Mouse (Mus musculus) E14TG2a.4 (cell line): ENCODE data around the gene B3gnt3.
"Not testable (repeated sequence)": the region's sequence is repeated elsewhere in the genome, so short reads cannot be mapped to it uniquely, and the experiment has no call there.

Experiments used
- H3K27me3 ChIP-seq: 2 replicates; pipeline ENCODE4 v1.6.1; 2014; ENCODE audit warnings: low read length, control low read depth; ENCODE audit not compliant: insufficient read depth
- H3K36me3 ChIP-seq: 2 replicates; pipeline ENCODE4 v1.6.1; 2014; ENCODE audit warnings: low read length, control low read depth; ENCODE audit not compliant: insufficient read depth
- H3K4me1 ChIP-seq: replicated peaks from 2 replicates; pipeline ENCODE4 v1.6.1; 2014; ENCODE audit warnings: low read depth, low read length, control low read depth
- H3K4me3 ChIP-seq: replicated peaks from 2 replicates; pipeline ENCODE4 v1.5.1; 2014; ENCODE audit warnings: mild to moderate bottlenecking, low read length
- H3K9me3 ChIP-seq: 2 replicates; pipeline ENCODE4 v1.6.1; 2014; ENCODE audit warnings: low read length, control low read depth
- CTCF ChIP-seq: conservative IDR thresholded peaks from 2 replicates; pipeline ENCODE4 v1.5.1; 2014; ENCODE audit warnings: low read length
- NANOG ChIP-seq: IDR thresholded peaks from 2 replicates; pipeline ENCODE4 v1.6.1; 2014; ENCODE audit warnings: borderline replicate concordance, low read length, mixed read lengths
- POU5F1 ChIP-seq: IDR thresholded peaks from 2 replicates; pipeline ENCODE4 v1.6.1; 2014; ENCODE audit warnings: low read length, borderline replicate concordance

Gene B3gnt3

DNA sequence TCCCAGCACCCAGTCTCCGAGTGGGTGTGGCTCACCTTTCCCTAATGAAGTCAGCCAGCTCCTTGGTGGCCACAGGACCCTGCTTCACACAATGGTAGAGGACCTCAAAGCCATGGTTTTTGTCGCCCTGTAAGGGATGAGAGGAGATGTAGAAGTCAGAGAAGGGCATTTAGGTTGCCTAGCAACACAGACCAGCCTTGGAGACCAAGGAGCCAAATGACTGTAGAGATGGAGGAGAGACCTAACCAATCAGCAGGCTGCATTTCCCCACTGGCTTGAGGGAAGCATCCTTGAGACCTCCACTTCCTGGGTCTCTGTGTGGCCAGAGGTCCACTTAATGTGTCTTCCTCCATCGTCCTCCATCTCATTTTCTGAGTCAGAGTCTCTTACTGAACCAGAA, 16.7 kb upstream of the B3gnt3 start:
- H3K4me1 ChIP-seq, result peaks cover 50% of the 10 kb centered on the region
- H3K4me3 ChIP-seq, result no peak overlapping the region
- H3K36me3 ChIP-seq, result peaks cover 62% of the 10 kb centered on the region
- no peaks in the 10 kb centered on the region for H3K9me3 ChIP-seq
- H3K27me3 ChIP-seq, result no peaks in the 10 kb centered on the region
- no peak for TF ChIP-seq CTCF
- no peak for TF ChIP-seq POU5F1
- TF ChIP-seq NANOG, result no peak

DNA sequence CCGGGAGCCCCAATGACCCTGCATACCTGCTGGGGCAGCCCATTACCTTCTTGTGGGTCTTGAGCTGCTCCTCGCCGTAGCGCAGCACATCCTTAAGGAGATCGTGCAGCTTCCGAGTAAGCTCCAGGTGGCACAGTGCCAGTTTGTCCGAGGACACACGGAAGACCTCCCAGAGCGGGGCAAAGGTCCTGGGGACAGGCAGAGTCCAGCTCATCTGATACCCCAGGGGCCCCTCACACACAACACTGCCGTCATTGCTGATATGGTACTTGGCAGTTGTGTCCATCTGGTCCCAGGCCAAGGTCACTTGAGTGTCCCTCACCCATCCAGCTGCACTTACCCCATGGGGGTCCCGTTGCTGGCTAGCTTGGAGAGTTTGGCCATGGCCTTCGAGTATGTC, 15.5 kb upstream of the B3gnt3 start:
- H3K9me3 ChIP-seq, result no peaks in the 10 kb centered on the region
- peaks cover 54% of the 10 kb centered on the region for H3K4me1 ChIP-seq
- TF ChIP-seq POU5F1 (no peak), NANOG (no peak), CTCF (no peak)
- H3K27me3 ChIP-seq, result no peaks in the 10 kb centered on the region
- peaks cover 70% of the 10 kb centered on the region for H3K36me3 ChIP-seq
- peak overlapping the region; percentile 50; the same call in 1 of the 2 replicates for H3K4me3 ChIP-seq

DNA sequence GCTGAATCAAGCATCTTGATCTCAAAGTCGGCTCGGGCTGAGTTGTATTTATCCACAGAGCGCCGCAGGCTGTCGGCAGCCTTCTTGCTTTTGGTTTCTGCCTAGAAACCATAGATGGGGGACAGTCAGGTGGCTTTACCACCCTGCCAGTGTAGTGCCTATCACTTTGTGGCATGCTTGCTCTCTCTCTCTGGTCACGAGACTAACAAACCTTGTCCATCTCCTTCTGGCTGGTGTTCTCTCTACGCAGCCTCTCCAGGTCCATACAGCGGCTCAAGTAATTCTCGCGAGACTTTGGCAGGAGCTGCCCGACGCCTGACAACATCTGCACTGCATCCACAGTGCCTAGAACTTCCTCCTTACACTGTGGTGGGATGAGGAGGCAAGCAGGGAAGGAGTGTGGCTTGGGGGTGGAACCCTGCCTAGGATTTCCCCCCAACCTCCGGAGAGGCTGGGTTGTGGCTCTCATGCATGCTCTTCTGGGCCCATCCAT, 15.0 kb upstream of the B3gnt3 start:
- Histone ChIP-seq H3K9me3 (no peaks in the 10 kb centered on the region), H3K4me3 (peak overlapping the region; percentile 50)

DNA sequence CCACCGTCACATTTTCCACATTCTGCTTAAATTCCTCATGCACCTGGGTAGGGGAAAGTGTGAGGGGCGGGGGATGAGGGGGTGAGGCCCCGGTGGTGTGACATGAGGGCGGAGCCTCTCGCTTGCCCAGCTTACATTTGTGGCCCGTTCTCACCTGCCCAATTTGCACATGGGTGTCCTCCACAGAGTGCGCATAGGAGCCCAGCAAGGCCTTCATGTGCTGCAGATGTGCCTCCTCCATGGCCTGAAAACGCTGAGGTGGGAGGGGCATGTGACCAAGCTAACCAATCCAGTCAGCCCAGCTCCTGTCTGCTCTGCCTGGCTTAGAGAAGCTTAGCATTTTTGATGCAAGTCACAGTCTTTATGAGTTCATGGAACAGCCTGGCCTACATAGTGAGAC, 13.9 kb upstream of the B3gnt3 start:
- Histone ChIP-seq H3K4me1 (peaks cover 61% of the 10 kb centered on the region), H3K27me3 (no peaks in the 10 kb centered on the region), H3K9me3 (no peaks in the 10 kb centered on the region), H3K36me3 (peaks cover 76% of the 10 kb centered on the region), H3K4me3 (peak overlapping the region; percentile 26; the same call in 1 of the 2 replicates)
- TF ChIP-seq POU5F1 (no peak), CTCF (no peak), NANOG (no peak)

More for the DNA sequence above, 15.0 kb upstream of the B3gnt3 start:
- H3K27me3 ChIP-seq, result no peaks in the 10 kb centered on the region
- TF ChIP-seq POU5F1, result no peak
- no peak for TF ChIP-seq NANOG
- TF ChIP-seq CTCF, result no peak
- peaks cover 74% of the 10 kb centered on the region for H3K36me3 ChIP-seq
- peaks cover 59% of the 10 kb centered on the region for H3K4me1 ChIP-seq

DNA sequence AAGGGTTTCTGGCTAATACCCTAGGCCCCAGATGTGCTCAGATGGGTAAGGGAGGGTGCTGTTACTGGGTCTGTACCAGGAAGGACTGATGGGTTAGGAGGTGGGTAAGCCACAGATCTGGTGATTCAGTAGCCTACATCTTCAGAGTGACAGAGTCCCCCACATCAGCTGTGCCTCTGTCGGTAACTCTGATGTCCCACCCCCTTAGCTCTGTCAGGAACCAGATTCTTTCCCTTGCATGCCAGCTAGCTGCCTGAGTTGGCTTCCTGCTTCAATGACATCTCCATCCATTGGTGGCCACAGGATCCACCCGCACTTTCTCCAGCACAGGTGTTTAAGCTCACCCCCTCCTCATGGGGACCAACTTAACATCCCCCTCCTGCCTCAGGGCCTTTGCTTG, 10.0 kb upstream of the B3gnt3 start:
- H3K27me3 ChIP-seq, result no peaks in the 10 kb centered on the region
- no peak overlapping the region for H3K4me3 ChIP-seq
- peaks cover 46% of the 10 kb centered on the region for H3K36me3 ChIP-seq
- TF ChIP-seq CTCF (no peak), NANOG (no peak)
- H3K4me1 ChIP-seq, result peaks cover 69% of the 10 kb centered on the region
- no peaks in the 10 kb centered on the region for H3K9me3 ChIP-seq

DNA sequence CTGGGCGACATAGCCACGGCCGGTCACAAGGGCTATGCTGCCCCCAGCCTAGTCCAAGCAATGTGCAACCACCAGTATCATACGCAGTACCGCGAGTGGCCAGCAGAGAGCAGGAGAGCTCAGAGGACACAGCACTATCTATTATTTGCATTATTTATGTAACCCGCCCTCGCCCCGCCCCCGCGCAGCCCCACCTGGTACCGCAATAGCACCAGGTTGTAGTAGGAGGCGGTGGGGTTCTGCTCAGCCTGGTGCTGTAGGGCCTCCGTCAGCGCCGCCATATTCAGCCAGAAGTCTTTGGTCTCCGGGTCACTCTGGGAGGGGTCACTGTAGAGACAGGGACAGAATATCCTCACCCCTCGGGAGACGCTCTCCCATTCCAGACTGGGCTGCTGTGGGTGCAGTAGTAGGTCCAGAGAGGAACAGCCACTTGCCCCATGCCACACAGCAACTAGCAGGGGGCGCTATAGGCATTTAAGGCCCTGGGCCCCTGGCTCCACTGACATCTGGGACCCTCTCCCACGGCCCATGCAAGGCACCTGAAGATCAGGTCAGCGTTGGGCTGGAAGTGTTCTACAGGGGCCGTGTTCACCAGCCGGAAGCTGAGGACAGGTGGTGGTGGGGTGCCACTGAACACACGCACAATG, 8.3 kb upstream of the B3gnt3 start:
- H3K9me3 ChIP-seq, result no peaks in the 10 kb centered on the region
- H3K4me1 ChIP-seq, result peaks cover 57% of the 10 kb centered on the region
- H3K27me3 ChIP-seq, result peaks cover 4% of the 10 kb centered on the region
- peak overlapping the region; percentile 71 for H3K4me3 ChIP-seq
- TF ChIP-seq CTCF (peak; percentile 39), POU5F1 (no peak)
- H3K36me3 ChIP-seq, result peaks cover 32% of the 10 kb centered on the region

DNA sequence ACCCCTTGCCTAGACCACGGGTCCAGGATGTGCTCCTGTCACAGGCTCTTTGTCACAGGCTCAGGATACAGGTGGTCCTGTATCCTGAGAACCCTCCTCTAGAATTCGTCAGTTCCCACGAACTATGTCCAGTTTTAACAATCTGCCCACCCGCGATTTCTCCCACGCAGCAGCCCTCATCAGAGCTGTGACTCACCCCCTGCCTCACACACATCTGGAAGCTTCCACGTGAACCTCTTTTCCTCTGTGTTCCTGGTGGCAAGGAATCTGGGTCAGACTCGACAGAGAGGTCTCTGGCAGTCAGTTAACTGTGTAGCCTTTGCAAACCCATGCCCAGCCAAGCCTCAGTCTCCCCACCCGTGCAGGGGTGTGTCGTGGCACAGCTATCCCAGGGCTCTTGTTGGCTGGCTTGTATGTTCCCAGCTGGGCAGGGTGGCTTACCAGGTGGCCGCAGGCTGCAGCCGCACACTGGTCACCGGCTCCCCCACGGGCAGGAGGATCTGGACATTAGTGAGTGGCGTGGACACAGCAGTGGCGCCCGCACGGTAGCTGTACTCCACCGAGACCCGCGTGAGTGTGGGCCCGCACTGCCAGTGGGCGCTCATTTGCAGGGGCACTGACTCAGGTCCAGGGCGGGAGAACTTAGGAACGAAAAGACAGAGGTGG, 7.7 kb upstream of the B3gnt3 start:
- Histone ChIP-seq H3K27me3 (peaks cover 11% of the 10 kb centered on the region), H3K9me3 (no peaks in the 10 kb centered on the region), H3K4me3 (peak overlapping the region; percentile 71), H3K4me1 (peaks cover 58% of the 10 kb centered on the region), H3K36me3 (peaks cover 26% of the 10 kb centered on the region)
- TF ChIP-seq NANOG (no peak), POU5F1 (no peak), CTCF (no peak)

DNA sequence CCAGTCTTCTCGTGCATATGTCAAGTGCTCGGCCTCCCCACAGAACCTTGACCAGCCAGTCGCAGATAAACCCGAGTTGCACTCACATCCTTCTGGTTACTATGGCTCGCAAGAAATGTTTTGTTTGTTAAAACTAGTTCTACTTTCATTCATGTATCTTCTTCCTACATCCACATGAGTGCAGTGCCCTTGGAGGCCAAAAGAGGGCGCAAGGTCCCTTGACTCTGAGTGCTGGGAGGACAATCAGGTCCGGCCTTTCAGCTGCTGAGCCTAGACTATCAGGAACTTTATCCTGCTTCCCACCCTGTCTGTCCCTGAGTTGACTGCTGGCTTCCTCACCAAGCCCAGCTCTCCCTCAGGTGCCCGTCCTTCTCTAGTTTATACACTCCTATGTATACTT, 6.3 kb upstream of the B3gnt3 start:
- TF ChIP-seq POU5F1 (no peak), CTCF (peak; percentile 89)
- Histone ChIP-seq H3K27me3 (peaks cover 17% of the 10 kb centered on the region), H3K9me3 (no peaks in the 10 kb centered on the region), H3K4me1 (peaks cover 57% of the 10 kb centered on the region), H3K36me3 (peaks cover 22% of the 10 kb centered on the region), H3K4me3 (no peak overlapping the region)

DNA sequence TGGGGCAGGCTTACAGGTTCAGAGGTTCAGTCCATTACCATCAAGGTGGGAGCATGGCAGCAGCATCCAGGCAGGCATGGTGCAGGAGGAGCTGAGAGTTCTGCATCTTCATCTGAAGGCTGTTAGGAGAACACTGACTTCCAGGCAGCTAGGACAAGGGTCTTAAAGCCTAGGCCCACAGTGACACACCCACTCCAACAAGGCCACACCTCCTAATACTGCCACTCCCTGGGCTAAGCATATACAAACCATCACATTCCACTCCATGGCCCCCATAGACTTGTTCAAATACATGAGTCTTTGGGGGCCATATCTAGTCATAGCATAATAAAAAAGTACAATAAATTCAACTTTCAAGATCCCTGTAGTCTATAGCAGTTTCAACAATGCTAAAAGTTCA, 1.8 kb upstream of the B3gnt3 start:
- H3K4me3 ChIP-seq, H3K36me3 ChIP-seq, H3K9me3 ChIP-seq: not testable (repeated sequence)
- Histone ChIP-seq H3K4me1 (peaks cover 54% of the 10 kb centered on the region), H3K27me3 (peaks cover 50% of the 10 kb centered on the region)
